Comparison of ENCODE assay signal across 30 mouse cellular contexts in the genomic region with DNA sequence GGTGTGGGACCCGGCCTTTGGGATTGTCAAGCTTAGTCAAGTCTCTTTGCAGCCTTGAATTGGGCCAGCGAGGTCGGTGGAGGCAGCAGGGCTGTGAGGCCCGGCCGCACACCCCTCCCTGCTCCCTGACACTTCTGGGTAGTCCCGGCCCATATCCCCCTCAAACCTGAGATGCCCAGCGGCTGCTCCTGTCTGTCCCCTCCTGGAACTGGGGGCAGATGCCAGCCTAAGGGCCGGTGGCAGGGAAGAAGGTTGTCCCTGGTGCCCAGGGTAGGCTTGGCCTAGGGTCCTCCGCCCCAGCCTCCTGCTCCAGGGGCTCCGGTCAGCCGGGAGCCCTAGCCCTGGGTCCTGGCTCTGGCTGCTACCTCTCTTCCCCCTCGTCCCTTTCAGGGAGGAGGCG. TPM values are rescaled to one million over a fixed set of nuclear protein-coding genes. Genes with fewer than 3 reads are reported as not detected.
"Had no signal": no experiment of that assay in that cellular context is flagged by ENCODE, and none has a peak within 500 bp of the region (broad histone marks: within the 10 kb centered on the region; RNA-seq: fewer than 3 reads in every experiment).

No protein-coding gene starts in this region.

- H3K9me3 ChIP-seq: intestine, embryonic 15.5 days; kidney, embryonic 15.5 days; limb, embryonic 12.5 days; lung, embryonic 15.5 days; megakaryocyte, embryonic 14.5 days; midbrain, embryonic 10.5 days; midbrain, embryonic 13.5 days; neural tube, embryonic 13.5 days had no signal

- ATAC-seq: intestine, embryonic 15.5 days; midbrain, embryonic 13.5 days; midbrain, embryonic 16.5 days had no signal

- H3K9ac ChIP-seq: intestine, embryonic 15.5 days; kidney, embryonic 15.5 days; limb, embryonic 12.5 days; lung, embryonic 15.5 days; midbrain, embryonic 13.5 days; neural tube, embryonic 13.5 days had no signal

- H3K27ac ChIP-seq: intestine, embryonic 15.5 days; kidney, embryonic 15.5 days; limb, embryonic 12.5 days; lung, embryonic 15.5 days; midbrain, embryonic 10.5 days; midbrain, embryonic 13.5 days; neural tube, embryonic 13.5 days had no signal

- H3K4me3 ChIP-seq: intestine, embryonic 15.5 days; kidney, embryonic 15.5 days; limb, embryonic 12.5 days; lung, embryonic 15.5 days; megakaryocyte, embryonic 14.5 days; midbrain, embryonic 10.5 days; midbrain, embryonic 13.5 days; myocyte; neural tube, embryonic 13.5 days had no signal

- H3K27me3 ChIP-seq: intestine, embryonic 15.5 days; kidney, embryonic 15.5 days; limb, embryonic 12.5 days; lung, embryonic 15.5 days; megakaryocyte, embryonic 14.5 days; midbrain, embryonic 13.5 days; neural tube, embryonic 13.5 days had no signal

- H3K4me2 ChIP-seq: intestine, embryonic 15.5 days; kidney, embryonic 15.5 days; limb, embryonic 12.5 days; lung, embryonic 15.5 days; midbrain, embryonic 13.5 days; neural tube, embryonic 13.5 days had no signal

- DNase-seq: kidney, adult 11 months; kidney, adult 8-10 months; kidney, postnatal 10 days; kidney, postnatal 36 days; lung, adult 18-20 months; lung, postnatal 10 days; lung, postnatal 36 days; retina, postnatal 1 day; right cerebral cortex, postnatal 25 days; thymus, adult 2 months; thymus, postnatal 14 days had no signal

RNA-seq across cellular contexts. Expression of a gene that starts 24.8 kb away (rescaled TPM):
- total RNA-seq: liver, adult 2 months; monocyte, adult 5-6 weeks had no signal
- polyA plus RNA-seq: intestine, embryonic 15.5 days; limb, embryonic 12.5 days; liver, adult 2 months; small intestine, adult 2 months; stomach, embryonic 16.5 days had no signal

RNA-seq across cellular contexts. Expression of a gene that starts 44.4 kb away (rescaled TPM):
- total RNA-seq: layer of hippocampus, postnatal 14 days; left cerebral cortex, adult 18-20 months; left cerebral cortex, postnatal 25 days; liver, adult 2 months; monocyte, adult 5-6 weeks; neutrophil, adult 5-6 weeks had no signal
- polyA plus RNA-seq: intestine, embryonic 15.5 days; limb, embryonic 12.5 days; liver, adult 2 months; lung, embryonic 15.5 days; small intestine, adult 2 months; spleen, adult 2 months; stomach, embryonic 16.5 days had no signal

RNA-seq across cellular contexts. Expression of a gene that starts 56.1 kb away (rescaled TPM):
- total RNA-seq: liver, adult 2 months; monocyte, adult 5-6 weeks had no signal
- polyA plus RNA-seq: intestine, embryonic 15.5 days; liver, adult 2 months; midbrain, embryonic 16.5 days; neural tube, embryonic 13.5 days had no signal
